Mouse (Mus musculus) spleen, adult 2 months (tissue): ENCODE results near the gene Pank2. TPM values are rescaled to one million over a fixed set of nuclear protein-coding genes. Genes with fewer than 3 reads are reported as not detected.

Experiments
- DNase-seq, 2 experiments: peaks; one replicate each; pipeline versions ENCODE4 v3.0.0 to v3.0.0-alpha.2; 2012 to 2021; ENCODE audit warnings: low spot score in 2 of 2, low read depth in 1 of 2
- H3K27ac ChIP-seq: fragments of 200-500 bp; 2 replicates; pipeline ENCODE4 v1.5.1; 2012; ENCODE audit warnings: low read length, inconsistent platforms; ENCODE audit not compliant: insufficient read depth
- H3K27me3 ChIP-seq: fragments of 200-500 bp; 2 replicates; pipeline ENCODE4 v1.6.1; 2012; ENCODE audit warnings: mild to moderate bottlenecking, moderate library complexity, low read length, inconsistent platforms; ENCODE audit not compliant: control insufficient read depth, insufficient read depth
- H3K36me3 ChIP-seq: fragments of 200-500 bp; 2 replicates; pipeline ENCODE4 v1.6.1; 2012; ENCODE audit warnings: mild to moderate bottlenecking, low read length, inconsistent platforms; ENCODE audit not compliant: control insufficient read depth, insufficient read depth
- H3K4me1 ChIP-seq: fragments of 200-500 bp; 2 replicates; pipeline ENCODE4 v1.6.1; 2011; ENCODE audit warnings: inconsistent platforms; ENCODE audit not compliant: control insufficient read depth, insufficient read depth, insufficient read length
- H3K4me3 ChIP-seq: fragments of 200-500 bp; 2 replicates; pipeline ENCODE4 v1.5.1; 2011; ENCODE audit warnings: mild to moderate bottlenecking, inconsistent platforms; ENCODE audit not compliant: insufficient read depth, insufficient read length; ENCODE audit errors: extremely low read depth
- CTCF ChIP-seq: fragments of 200-500 bp; IDR thresholded peaks from 2 replicates; pipeline ENCODE4 v1.5.1; 2011; ENCODE audit warnings: mild to moderate bottlenecking, inconsistent platforms; ENCODE audit not compliant: insufficient read depth, insufficient read length, insufficient replicate concordance; ENCODE audit errors: extremely low read depth
- POLR2A ChIP-seq: fragments of 200-500 bp; IDR thresholded peaks from 2 replicates; pipeline ENCODE4 v1.6.1; 2011; ENCODE audit warnings: low read depth, low read length, inconsistent platforms
- WGBS: fragments of 180-500 bp; shearing (Covaris S2); methylation state at CpG from one replicate; pipeline ENCODE4 v1.1.7; 2018; 5-methylcytosine and 5-hydroxymethylcytosine counted together
- polyA plus RNA-seq: library from polyadenylated mRNA; depleted of rRNA; stranded (reverse); fragments of >200 nt; gene quantifications from 2 replicates; pipeline ENCODE4 v1.2.3, GENCODE M21; 2012

Gene Pank2
- polyA plus RNA-seq, 1 experiment, result 10.7 TPM

GRCm38 (mm10) chr2:131234970-131235635 is 27.2 kb upstream of the Pank2 start:
- TF ChIP-seq POLR2A (no peak), CTCF (no peak)
- WGBS, result 33% methylated on average over 7 of the region's 7 CpGs
- Histone ChIP-seq H3K27me3 (no peaks in the 10 kb centered on the region), H3K4me1 (peaks cover 14% of the 10 kb centered on the region; the same call in 1 of the 2 replicates), H3K4me3 (0 out of 2 replicates have a peak overlapping the region, but pooled peaks have one; percentile 90), H3K27ac (peak overlapping the region; percentile 86), H3K36me3 (peaks cover 12% of the 10 kb centered on the region)
- peak; percentile 32 to 50 for DNase-seq

- no peak for DNase-seq
- no peak for TF ChIP-seq CTCF
- TF ChIP-seq POLR2A, result no peak
- H3K4me1 ChIP-seq, result no peaks in the 10 kb centered on the region
- peaks cover 65% of the 10 kb centered on the region for H3K36me3 ChIP-seq
- no peak overlapping the region for H3K4me3 ChIP-seq
- no peaks in the 10 kb centered on the region for H3K27me3 ChIP-seq
- H3K27ac ChIP-seq, result no peak overlapping the region
These were observed 20.1 kb upstream of the Pank2 start for GRCm38 (mm10) chr2:131242180-131242579.

- H3K36me3 ChIP-seq, result peaks cover 66% of the 10 kb centered on the region
- TF ChIP-seq CTCF, result no peak
- no peak for TF ChIP-seq POLR2A
- no peaks in the 10 kb centered on the region for H3K4me1 ChIP-seq
- H3K27me3 ChIP-seq, result no peaks in the 10 kb centered on the region
- 89% methylated on average over 7 of the region's 7 CpGs for WGBS
- H3K4me3 ChIP-seq, result no peak overlapping the region
- DNase-seq, result no peak
- H3K27ac ChIP-seq, result no peak overlapping the region
These were observed 19.4 kb upstream of the Pank2 start for GRCm38 (mm10) chr2:131242929-131243328.

- H3K4me3 ChIP-seq, result no peak overlapping the region
- WGBS, result 8% methylated on average over 7 of the region's 7 CpGs
These were observed 8.5 kb upstream of the Pank2 start for GRCm38 (mm10) chr2:131253681-131254328.

GRCm38 (mm10) chr2:131254329-131254713 is 8.0 kb upstream of the Pank2 start:
- no peaks in the 10 kb centered on the region for H3K36me3 ChIP-seq
- TF ChIP-seq POLR2A, result no peak
- no peak for TF ChIP-seq CTCF
- H3K27me3 ChIP-seq, result no peaks in the 10 kb centered on the region
- H3K4me3 ChIP-seq, result no peak overlapping the region
- H3K4me1 ChIP-seq, result no peaks in the 10 kb centered on the region
- no peak for DNase-seq
- 52% methylated on average over 2 of the region's 2 CpGs for WGBS
- H3K27ac ChIP-seq, result no peak overlapping the region

More at GRCm38 (mm10) chr2:131253681-131254328, 8.5 kb upstream of the Pank2 start:
- Histone ChIP-seq H3K4me1 (no peaks in the 10 kb centered on the region), H3K27ac (no peak overlapping the region), H3K36me3 (peaks cover 2% of the 10 kb centered on the region; the same call in 1 of the 2 replicates), H3K27me3 (no peaks in the 10 kb centered on the region)
- TF ChIP-seq CTCF, result peak; percentile 86; the same call in 1 of the 2 replicates
- TF ChIP-seq POLR2A, result no peak
- peak; percentile 47 to 69 for DNase-seq

- H3K27ac ChIP-seq, result no peak overlapping the region
- no peak for DNase-seq
- H3K36me3 ChIP-seq, result no peaks in the 10 kb centered on the region
- no peak for TF ChIP-seq POLR2A
- TF ChIP-seq CTCF, result no peak
- 82% methylated on average over 3 of the region's 3 CpGs for WGBS
- no peaks in the 10 kb centered on the region for H3K27me3 ChIP-seq
- no peaks in the 10 kb centered on the region for H3K4me1 ChIP-seq
- H3K4me3 ChIP-seq, result no peak overlapping the region
These were observed 6.6 kb upstream of the Pank2 start for GRCm38 (mm10) chr2:131255738-131256137.

- Histone ChIP-seq H3K27me3 (no peaks in the 10 kb centered on the region), H3K4me1 (no peaks in the 10 kb centered on the region), H3K4me3 (no peak overlapping the region), H3K27ac (no peak overlapping the region), H3K36me3 (no peaks in the 10 kb centered on the region)
- no peak for DNase-seq
- 67% methylated on average over 8 of the region's 8 CpGs for WGBS
- TF ChIP-seq POLR2A, result no peak
- no peak for TF ChIP-seq CTCF
These were observed 3.6 kb upstream of the Pank2 start for GRCm38 (mm10) chr2:131258693-131259092.
